Mouse (Mus musculus): ENCODE measurements around the gene Guca1a. TPM values are rescaled to one million over a fixed set of nuclear protein-coding genes. Genes with fewer than 3 reads are reported as not detected.

Gene Guca1a
- total RNA-seq, 2 experiments from 2014 or later = 2.5 TPM; not detected in 1

DNA sequence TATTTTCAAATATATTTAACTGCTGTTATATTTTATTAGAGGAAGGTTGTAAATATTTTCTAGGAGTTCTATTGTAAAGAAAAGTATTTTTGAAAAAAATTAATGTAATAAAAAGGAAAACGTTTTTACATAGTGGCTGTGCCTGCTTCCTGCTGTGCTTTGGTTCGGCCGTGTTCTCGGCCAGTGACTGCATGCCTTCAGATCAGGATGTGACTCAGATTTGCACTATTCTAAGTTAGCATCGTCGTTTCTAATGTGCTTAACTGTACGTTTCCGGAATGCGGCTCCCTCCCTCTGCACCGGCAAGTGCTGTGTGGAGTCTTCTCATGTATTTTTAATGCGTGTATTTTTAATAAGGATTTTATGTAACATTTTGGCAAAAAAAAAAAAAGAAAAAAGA, 39.0 kb downstream of the Guca1a start:
- no peak for ATAC-seq (replicated peaks; ENCODE audit: low FRiP score, poor library complexity, severe bottlenecking)

DNA sequence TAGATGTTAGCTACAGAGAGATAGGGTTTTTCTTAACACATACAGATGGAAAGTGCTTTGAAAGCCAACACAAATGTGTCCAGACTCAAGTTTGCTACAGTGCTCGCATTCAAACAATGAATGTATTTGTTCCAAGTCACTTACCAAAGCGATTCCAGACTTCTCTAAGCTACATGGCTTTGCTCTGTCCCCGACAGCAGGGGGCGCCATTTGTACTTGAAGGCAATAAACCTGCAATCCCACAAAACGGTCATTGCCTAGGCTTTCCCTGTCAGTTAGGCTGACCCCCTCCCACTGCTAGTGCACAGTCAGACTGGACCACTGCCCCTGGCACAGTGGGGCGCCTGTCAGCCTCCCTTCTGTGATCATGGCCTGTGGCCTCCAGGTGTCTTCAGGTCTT, 40.4 kb downstream of the Guca1a start:
- peak; percentile 52; the same call in 1 of the 2 replicates for ATAC-seq (replicated peaks; ENCODE audit: low FRiP score, poor library complexity, severe bottlenecking)

DNA sequence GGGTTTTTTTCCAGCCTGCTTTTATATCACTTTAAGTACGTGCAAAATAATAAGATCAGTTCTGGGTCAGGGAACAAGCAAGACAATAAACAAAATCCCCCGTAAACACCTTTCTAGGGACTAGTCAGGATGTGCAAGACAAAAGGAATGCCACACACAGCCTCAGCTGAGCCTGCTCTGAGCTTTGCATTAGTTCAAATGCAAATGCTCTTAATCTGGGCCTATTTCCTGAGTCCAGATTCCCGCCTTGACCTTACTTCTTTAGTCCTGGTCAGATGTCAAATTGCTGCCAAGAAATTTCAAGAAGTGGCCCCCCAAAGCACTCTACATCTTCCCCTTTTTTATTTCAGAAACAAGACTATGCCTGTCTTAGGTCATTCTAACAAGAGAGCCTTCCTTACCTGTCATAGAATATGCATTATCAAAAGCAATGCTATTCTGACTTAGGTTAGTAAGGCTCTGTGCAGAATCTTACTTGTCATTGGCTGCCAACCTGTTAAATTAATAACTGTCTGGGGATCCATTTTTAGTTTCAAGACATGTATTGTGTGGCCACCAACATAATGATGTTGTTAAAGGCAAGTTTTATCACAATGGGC, 50.6 kb downstream of the Guca1a start:
- ATAC-seq (replicated peaks; ENCODE audit: low FRiP score, poor library complexity, severe bottlenecking) = no peak

Other genes with a start within 250 kb of the Guca1a start
- gene Mrps10, start 31.7 kb downstream of the Guca1a start, total RNA-seq (2015; ENCODE audit: low replicate concordance) = 7.6 and 8.4 TPM in 2 replicates
- 0.23 and 10.7 TPM in 2 replicates for gene Mrps10, start 31.7 kb downstream of the Guca1a start, total RNA-seq (2017; ENCODE audit: low replicate concordance)
- gene Guca1b, start 15.2 kb downstream of the Guca1a start, total RNA-seq (2015; ENCODE audit: low replicate concordance) = not detected in 2 replicates
- not detected in 2 replicates for gene Guca1b, start 15.2 kb downstream of the Guca1a start, total RNA-seq (2017; ENCODE audit: low replicate concordance)
- gene AI661453, start 36.0 kb upstream of the Guca1a start, total RNA-seq (2015; ENCODE audit: low replicate concordance) = 1.4 TPM in 1 of 2 replicates, not detected in the other
- gene AI661453, start 36.0 kb upstream of the Guca1a start, total RNA-seq (2017; ENCODE audit: low replicate concordance) = not detected in 2 replicates
- gene 1700001C19Rik, start 36.8 kb upstream of the Guca1a start, total RNA-seq (2015; ENCODE audit: low replicate concordance) = not detected in 2 replicates
- not detected in 2 replicates for gene 1700001C19Rik, start 36.8 kb upstream of the Guca1a start, total RNA-seq (2017; ENCODE audit: low replicate concordance)
- 35.6 and 71.4 TPM in 2 replicates for gene Taf8, start 101.7 kb upstream of the Guca1a start, total RNA-seq (2015; ENCODE audit: low replicate concordance)
- gene Taf8, start 101.7 kb upstream of the Guca1a start, total RNA-seq (2017; ENCODE audit: low replicate concordance) = 54.4 and 71.9 TPM in 2 replicates
- gene Ccnd3, start 104.5 kb upstream of the Guca1a start, total RNA-seq (2015; ENCODE audit: low replicate concordance) = 360 and 366 TPM in 2 replicates
- 181 and 222 TPM in 2 replicates for gene Ccnd3, start 104.5 kb upstream of the Guca1a start, total RNA-seq (2017; ENCODE audit: low replicate concordance)
- 5.9 and 8.3 TPM in 2 replicates for gene Bysl, start 210.9 kb upstream of the Guca1a start, total RNA-seq (2015; ENCODE audit: low replicate concordance)
- gene Bysl, start 210.9 kb upstream of the Guca1a start, total RNA-seq (2017; ENCODE audit: low replicate concordance) = 8.4 and 10.4 TPM in 2 replicates
- gene Med20, start 211.0 kb upstream of the Guca1a start, total RNA-seq (2015; ENCODE audit: low replicate concordance) = 28.1 and 37.8 TPM in 2 replicates
- gene Med20, start 211.0 kb upstream of the Guca1a start, total RNA-seq (2017; ENCODE audit: low replicate concordance) = 36.5 and 63.2 TPM in 2 replicates
- 11.5 and 13.8 TPM in 2 replicates for gene Gm20517, start 211.0 kb upstream of the Guca1a start, total RNA-seq (2015; ENCODE audit: low replicate concordance)
- 9.5 and 18.9 TPM in 2 replicates for gene Gm20517, start 211.0 kb upstream of the Guca1a start, total RNA-seq (2017; ENCODE audit: low replicate concordance)
- gene Usp49, start 230.1 kb upstream of the Guca1a start, total RNA-seq (2015; ENCODE audit: low replicate concordance) = 26.8 and 35.7 TPM in 2 replicates
- 29.2 and 46.3 TPM in 2 replicates for gene Usp49, start 230.1 kb upstream of the Guca1a start, total RNA-seq (2017; ENCODE audit: low replicate concordance)